Mouse (Mus musculus) hindbrain, embryonic 12.5 days (tissue): Measurements from ENCODE around the gene Tigd2. TPM values are rescaled to one million over a fixed set of nuclear protein-coding genes. Genes with fewer than 3 reads are reported as not detected.

Experiments used
- polyA plus RNA-seq: library from polyadenylated mRNA; unstranded; fragments of >200 nt; fragmentation: Nextera tagmentation; extraction: Ambion mirVana; gene quantifications from 2 replicates; pipeline ENCODE4 v1.2.1, GENCODE M21; 2016

Tigd2 gene
- polyA plus RNA-seq, 1 experiment from 2014 or later: 9.4 TPM

Other genes with a start within 250 kb of the Tigd2 start
- 6.2 and 6.8 TPM in 2 replicates for gene Fam13a, start 184.3 kb upstream of the Tigd2 start, polyA plus RNA-seq
- 1.0 and 1.1 TPM in 2 replicates for gene Gprin3, start 217.4 kb downstream of the Tigd2 start, polyA plus RNA-seq